Mouse (Mus musculus): Measurements from ENCODE around the gene Fam168a. TPM values are rescaled to one million over a fixed set of nuclear protein-coding genes. Genes with fewer than 3 reads are reported as not detected.

Gene Fam168a
- polyA plus RNA-seq, 1 experiment from 2014 or later, result 97.8 TPM

- H3K27me3 ChIP-seq, result no peaks in the 10 kb centered on the region
- peak overlapping the region; percentile 71 for H3K4me3 ChIP-seq
- peaks cover 14% of the 10 kb centered on the region for H3K4me1 ChIP-seq (replicated peaks)
- 8% methylated on average over 4 of the region's 4 CpGs for WGBS
- peak overlapping the region; percentile 97 for H3K4me2 ChIP-seq
- peak; percentile 10 for ATAC-seq (ENCODE audit: low read depth)
- no peaks in the 10 kb centered on the region for H3K9me3 ChIP-seq
- no peaks in the 10 kb centered on the region for H3K36me3 ChIP-seq
- peak overlapping the region; percentile 84 for H3K9ac ChIP-seq
- H3K27ac ChIP-seq (replicated peaks), result no peak overlapping the region
Measured at GRCm38 (mm10) chr7:100862353-100862752, 155.9 kb downstream of the Fam168a start.

- no peaks in the 10 kb centered on the region for H3K27me3 ChIP-seq
- H3K36me3 ChIP-seq, result no peaks in the 10 kb centered on the region
- ATAC-seq (ENCODE audit: low read depth), result peak; percentile 93
- peak within 1 kb of the TSS; percentile 97 for H3K4me2 ChIP-seq
- peak within 1 kb of the TSS; percentile 84 for H3K27ac ChIP-seq (replicated peaks)
- no peaks in the 10 kb centered on the region for H3K9me3 ChIP-seq
- H3K4me1 ChIP-seq (replicated peaks), result peaks cover 14% of the 10 kb centered on the region
- H3K9ac ChIP-seq, result peak within 1 kb of the TSS; percentile 84
- peak within 1 kb of the TSS; percentile 71 for H3K4me3 ChIP-seq
- WGBS, result under 1% methylated on average over 91 of the region's 91 CpGs
Measured at GRCm38 (mm10) chr7:100862828-100863638, 156.6 kb downstream of the Fam168a start, which contains the start of gene Relt. Relt (minus strand) TSS chr7:100863446.

GRCm38 (mm10) chr7:100866675-100867074 is 160.2 kb downstream of the Fam168a start:
- Histone ChIP-seq H3K4me3 (no peak overlapping the region), H3K27me3 (no peaks in the 10 kb centered on the region), H3K4me1 (replicated peaks) (peaks cover 12% of the 10 kb centered on the region), H3K9me3 (no peaks in the 10 kb centered on the region), H3K4me2 (no peak overlapping the region), H3K36me3 (no peaks in the 10 kb centered on the region), H3K9ac (no peak overlapping the region), H3K27ac (replicated peaks) (no peak overlapping the region)
- ATAC-seq (ENCODE audit: low read depth), result no peak
- 12% methylated on average over 3 of the region's 3 CpGs for WGBS

- peaks cover 5% of the 10 kb centered on the region for H3K36me3 ChIP-seq
- no peaks in the 10 kb centered on the region for H3K27me3 ChIP-seq
- no peak overlapping the region for H3K4me3 ChIP-seq
- no peak overlapping the region for H3K4me2 ChIP-seq
- no peak for ATAC-seq (ENCODE audit: low read depth)
- WGBS, result 57% methylated on average over 2 of the region's 2 CpGs
- H3K9ac ChIP-seq, result no peak overlapping the region
- no peak overlapping the region for H3K27ac ChIP-seq (replicated peaks)
- H3K9me3 ChIP-seq, result no peaks in the 10 kb centered on the region
- H3K4me1 ChIP-seq (replicated peaks), result peaks cover 3% of the 10 kb centered on the region
Measured at GRCm38 (mm10) chr7:100867561-100867960, 161.1 kb downstream of the Fam168a start.

GRCm38 (mm10) chr7:100868551-100868950 is 162.1 kb downstream of the Fam168a start:
- H3K4me3 ChIP-seq, result no peak overlapping the region
- H3K4me1 ChIP-seq (replicated peaks), result no peaks in the 10 kb centered on the region
- H3K36me3 ChIP-seq, result peaks cover 15% of the 10 kb centered on the region
- WGBS, result 80% methylated on average over 4 of the region's 4 CpGs
- H3K27ac ChIP-seq (replicated peaks), result no peak overlapping the region
- no peak for ATAC-seq (ENCODE audit: low read depth)
- H3K9me3 ChIP-seq, result no peaks in the 10 kb centered on the region
- H3K27me3 ChIP-seq, result no peaks in the 10 kb centered on the region
- no peak overlapping the region for H3K4me2 ChIP-seq
- H3K9ac ChIP-seq, result no peak overlapping the region

GRCm38 (mm10) chr7:100869877-100870629 is 163.6 kb downstream of the Fam168a start:
- no peaks in the 10 kb centered on the region for H3K9me3 ChIP-seq
- H3K9ac ChIP-seq, result no peak overlapping the region
- H3K27ac ChIP-seq (replicated peaks), result no peak overlapping the region
- no peak overlapping the region for H3K4me2 ChIP-seq
- H3K4me1 ChIP-seq (replicated peaks), result no peaks in the 10 kb centered on the region
- ATAC-seq (ENCODE audit: low read depth), result no peak
- H3K36me3 ChIP-seq, result peaks cover 29% of the 10 kb centered on the region
- WGBS, result 89% methylated on average over 8 of the region's 8 CpGs
- no peak overlapping the region for H3K4me3 ChIP-seq
- no peaks in the 10 kb centered on the region for H3K27me3 ChIP-seq

GRCm38 (mm10) chr7:100871355-100871754 is 164.9 kb downstream of the Fam168a start:
- H3K27me3 ChIP-seq, result no peaks in the 10 kb centered on the region

GRCm38 (mm10) chr7:100871892-100872291 is 165.5 kb downstream of the Fam168a start:
- H3K9me3 ChIP-seq, result no peaks in the 10 kb centered on the region
- no peak overlapping the region for H3K9ac ChIP-seq
- no peak overlapping the region for H3K4me2 ChIP-seq
- 83% methylated on average over 5 of the region's 5 CpGs for WGBS
- H3K27me3 ChIP-seq, result no peaks in the 10 kb centered on the region
- H3K36me3 ChIP-seq, result peaks cover 46% of the 10 kb centered on the region
- no peak for ATAC-seq (ENCODE audit: low read depth)
- H3K27ac ChIP-seq (replicated peaks), result no peak overlapping the region
- no peaks in the 10 kb centered on the region for H3K4me1 ChIP-seq (replicated peaks)
- no peak overlapping the region for H3K4me3 ChIP-seq

More at GRCm38 (mm10) chr7:100871355-100871754, 164.9 kb downstream of the Fam168a start:
- Histone ChIP-seq H3K27ac (replicated peaks) (no peak overlapping the region), H3K4me3 (no peak overlapping the region), H3K36me3 (peaks cover 40% of the 10 kb centered on the region), H3K4me2 (no peak overlapping the region), H3K4me1 (replicated peaks) (no peaks in the 10 kb centered on the region), H3K9me3 (no peaks in the 10 kb centered on the region), H3K9ac (no peak overlapping the region)
- ATAC-seq (ENCODE audit: low read depth), result no peak
- WGBS, result 87% methylated on average over 4 of the region's 4 CpGs

GRCm38 (mm10) chr7:100873197-100873596 is 166.8 kb downstream of the Fam168a start:
- Histone ChIP-seq H3K36me3 (peaks cover 59% of the 10 kb centered on the region), H3K4me1 (replicated peaks) (no peaks in the 10 kb centered on the region), H3K27ac (replicated peaks) (no peak overlapping the region), H3K9me3 (no peaks in the 10 kb centered on the region), H3K4me3 (no peak overlapping the region), H3K27me3 (no peaks in the 10 kb centered on the region), H3K9ac (no peak overlapping the region), H3K4me2 (no peak overlapping the region)
- ATAC-seq (ENCODE audit: low read depth), result no peak
- 91% methylated on average over 13 of the region's 13 CpGs for WGBS

GRCm38 (mm10) chr7:100875822-100876221 is 169.4 kb downstream of the Fam168a start:
- 87% methylated on average over 1 of the region's 1 CpGs for WGBS
- Histone ChIP-seq H3K9me3 (no peaks in the 10 kb centered on the region), H3K4me3 (no peak overlapping the region), H3K4me1 (replicated peaks) (peaks cover 5% of the 10 kb centered on the region; the same call in 1 of the 2 replicates), H3K9ac (no peak overlapping the region), H3K4me2 (no peak overlapping the region), H3K36me3 (peaks cover 76% of the 10 kb centered on the region), H3K27me3 (no peaks in the 10 kb centered on the region), H3K27ac (replicated peaks) (no peak overlapping the region)
- no peak for ATAC-seq (ENCODE audit: low read depth)

GRCm38 (mm10) chr7:100876293-100876692 is 169.9 kb downstream of the Fam168a start:
- 96% methylated on average over 13 of the region's 13 CpGs for WGBS
- peaks cover 80% of the 10 kb centered on the region for H3K36me3 ChIP-seq
- no peak for ATAC-seq (ENCODE audit: low read depth)

GRCm38 (mm10) chr7:100876771-100877170 is 170.3 kb downstream of the Fam168a start:
- no peaks in the 10 kb centered on the region for H3K9me3 ChIP-seq
- 89% methylated on average over 9 of the region's 9 CpGs for WGBS
- H3K4me1 ChIP-seq (replicated peaks), result peaks cover 5% of the 10 kb centered on the region; the same call in 1 of the 2 replicates
- no peaks in the 10 kb centered on the region for H3K27me3 ChIP-seq
- H3K27ac ChIP-seq (replicated peaks), result no peak overlapping the region
- no peak overlapping the region for H3K4me3 ChIP-seq
- no peak overlapping the region for H3K4me2 ChIP-seq
- no peak for ATAC-seq (ENCODE audit: low read depth)
- H3K9ac ChIP-seq, result no peak overlapping the region
- peaks cover 85% of the 10 kb centered on the region for H3K36me3 ChIP-seq

More at GRCm38 (mm10) chr7:100876293-100876692, 169.9 kb downstream of the Fam168a start:
- no peak overlapping the region for H3K4me3 ChIP-seq
- no peaks in the 10 kb centered on the region for H3K27me3 ChIP-seq
- H3K9ac ChIP-seq, result no peak overlapping the region
- H3K4me1 ChIP-seq (replicated peaks), result peaks cover 5% of the 10 kb centered on the region; the same call in 1 of the 2 replicates
- no peak overlapping the region for H3K27ac ChIP-seq (replicated peaks)
- H3K4me2 ChIP-seq, result no peak overlapping the region
- H3K9me3 ChIP-seq, result no peaks in the 10 kb centered on the region
